Mouse (Mus musculus) gastrocnemius, adult 18-20 months (tissue): ENCODE results near the gene Kdm6b. TPM values are rescaled to one million over a fixed set of nuclear protein-coding genes. Genes with fewer than 3 reads are reported as not detected.
A peak's percentile ranks its signal among the peaks of the same experiment; 100 is the strongest.

ENCODE experiments used
- DNase-seq: peaks from one replicate; pipeline ENCODE4 v3.0.0; 2021; ENCODE audit warnings: low spot score
- total RNA-seq, 2 experiments: library from RNA; stranded (reverse); gene quantifications; 2 replicates each; pipeline ENCODE4 v1.2.3; 2021

Kdm6b gene
- total RNA-seq, 2 experiments from 2014 or later = 19.6 to 22.0 TPM

DNA sequence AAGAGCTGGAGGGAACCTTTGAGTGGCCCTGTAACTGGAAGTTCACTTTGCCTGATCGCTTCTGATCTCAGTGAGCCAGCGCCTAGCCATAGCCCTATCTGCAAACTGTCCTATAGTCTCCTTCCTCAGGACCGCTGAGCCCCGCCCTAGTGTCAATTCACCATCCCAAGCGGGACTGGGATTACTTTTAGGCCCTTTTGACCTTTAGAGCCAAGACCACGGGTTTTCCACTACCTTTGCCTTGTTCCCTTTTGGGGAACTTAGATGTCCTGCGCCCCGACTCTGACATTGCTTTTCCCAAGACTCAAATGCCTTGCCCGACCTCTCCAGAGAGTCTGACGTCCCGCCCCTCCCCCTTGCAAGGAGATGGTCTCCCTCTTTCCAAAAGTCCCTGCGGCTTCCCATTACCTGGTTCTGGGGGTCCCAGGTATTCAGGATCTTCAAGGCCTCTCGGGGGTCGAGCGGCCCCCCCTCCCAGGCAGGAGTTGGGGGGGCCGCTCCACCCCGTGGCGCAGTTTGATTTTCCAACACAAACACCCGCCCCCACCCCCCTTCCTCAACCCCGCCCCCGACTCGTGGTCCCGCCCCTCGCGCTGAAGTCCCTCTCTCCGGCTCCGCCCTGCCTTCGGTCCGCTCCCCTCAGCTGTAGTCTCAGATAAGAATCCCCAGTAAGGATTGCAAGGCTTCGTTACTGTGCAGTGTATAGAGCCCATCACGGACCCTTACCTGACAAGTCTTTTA is 6.5 kb upstream of the Kdm6b start:
- DNase-seq = peak; percentile 64

DNA sequence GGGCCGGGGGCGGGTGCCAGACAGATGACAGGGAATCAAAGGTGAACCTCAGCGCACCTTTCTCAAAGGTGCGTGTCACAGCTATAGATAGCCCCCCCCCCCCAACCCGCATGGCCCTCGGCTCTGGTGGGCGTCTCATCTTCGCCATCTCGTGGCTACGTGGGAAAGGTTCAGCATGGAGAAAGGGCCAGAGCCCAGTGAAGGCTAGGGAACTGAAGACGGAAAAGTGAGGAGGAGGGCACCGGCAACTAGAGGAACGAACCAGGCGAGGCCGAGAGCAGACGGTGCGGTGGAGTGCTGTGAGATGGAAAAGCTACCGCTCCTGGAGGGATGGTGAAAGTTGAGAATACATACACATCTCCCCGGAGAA is 6.0 kb upstream of the Kdm6b start:
- DNase-seq = peak; percentile 54

DNA sequence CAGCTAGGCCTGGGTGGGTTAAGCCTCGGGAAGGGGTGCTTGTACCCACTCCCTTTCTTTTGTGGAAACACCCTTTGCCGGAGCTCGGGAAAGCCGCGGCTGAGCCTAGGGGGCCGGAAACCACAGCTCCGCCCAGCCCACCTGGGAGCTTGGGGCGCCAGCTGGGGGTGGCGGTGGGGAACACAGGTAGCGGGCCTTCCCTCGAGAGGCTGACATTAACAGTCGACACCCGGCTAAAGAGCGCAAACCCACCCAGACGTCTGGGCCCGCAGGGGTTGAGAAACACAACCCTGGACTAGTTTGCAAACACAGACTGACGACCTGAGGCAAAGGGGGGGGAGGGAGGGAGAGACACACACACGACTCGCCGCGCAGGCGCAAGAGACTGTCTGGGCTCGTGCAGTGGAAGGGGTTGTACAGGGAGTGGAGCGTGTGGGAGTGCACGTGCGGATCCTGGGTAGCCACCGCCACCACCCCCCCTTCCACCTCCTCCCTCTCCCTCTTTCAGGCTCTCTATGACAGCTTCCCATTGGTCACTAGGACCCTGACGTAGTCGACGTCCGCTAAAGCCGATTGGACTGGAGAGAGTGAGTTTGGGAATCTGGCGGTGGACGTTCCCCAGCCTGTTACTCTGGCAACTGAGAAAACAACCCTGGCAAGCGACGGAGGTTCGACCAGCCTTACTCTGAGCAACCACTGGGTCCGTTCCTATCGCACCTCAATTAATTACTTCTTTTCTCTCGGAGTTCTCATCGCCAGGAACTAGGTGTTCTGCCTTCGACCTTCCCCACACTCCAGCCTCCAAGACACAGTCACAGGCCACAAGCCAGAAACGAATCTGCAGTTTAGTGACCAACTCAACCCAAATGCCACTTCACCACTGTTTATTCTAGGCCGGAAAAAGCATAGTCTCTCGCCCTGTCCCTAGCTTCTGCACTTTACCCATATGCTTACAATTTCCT is 5.3 kb upstream of the Kdm6b start:
- DNase-seq = peak; percentile 93

DNA sequence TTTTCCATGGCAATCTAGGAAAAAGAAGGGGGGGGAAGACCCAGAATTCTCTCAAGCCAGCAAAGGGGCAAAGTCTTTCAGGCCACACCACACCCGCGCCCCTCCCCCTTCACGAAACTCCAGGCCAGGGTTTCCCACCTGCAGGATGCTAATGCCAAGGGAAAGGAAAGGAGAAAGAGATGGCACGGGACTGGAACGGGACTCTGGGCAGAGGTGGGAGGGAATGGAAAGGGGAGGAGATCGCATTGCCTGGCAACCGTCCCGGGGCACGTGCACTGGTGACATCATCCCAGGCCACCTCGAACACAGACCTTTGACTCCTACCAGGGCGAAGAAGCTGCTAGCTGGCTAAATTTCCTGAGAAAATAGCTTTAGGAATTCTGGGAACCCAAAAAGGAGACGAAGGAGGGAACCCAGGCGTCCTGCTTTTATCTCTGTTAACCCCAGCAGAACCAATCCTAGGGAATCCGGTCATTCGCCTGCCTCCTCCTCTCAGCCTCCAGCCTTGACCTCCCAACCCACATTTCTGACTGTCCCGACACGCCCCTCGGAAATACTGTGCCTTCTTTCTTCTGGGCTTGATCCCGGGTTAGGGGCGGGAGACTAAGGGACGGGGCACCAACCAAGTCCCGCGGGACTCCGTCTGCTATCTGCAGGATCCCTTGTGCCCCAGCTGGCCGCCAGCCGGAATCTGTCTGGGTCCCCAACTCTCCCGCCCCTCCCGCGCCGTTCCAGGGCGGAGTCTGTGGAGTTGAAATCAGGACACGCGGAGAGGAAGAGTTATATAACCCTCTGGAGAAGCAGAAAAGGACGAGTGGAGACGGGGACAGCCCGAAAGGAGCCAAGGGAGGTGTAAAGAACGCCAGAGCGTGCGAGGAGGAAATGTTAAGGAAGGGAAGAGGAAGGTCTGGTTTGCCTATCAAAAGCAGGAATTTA is 4.2 kb upstream of the Kdm6b start:
- DNase-seq = peak; percentile 94

DNA sequence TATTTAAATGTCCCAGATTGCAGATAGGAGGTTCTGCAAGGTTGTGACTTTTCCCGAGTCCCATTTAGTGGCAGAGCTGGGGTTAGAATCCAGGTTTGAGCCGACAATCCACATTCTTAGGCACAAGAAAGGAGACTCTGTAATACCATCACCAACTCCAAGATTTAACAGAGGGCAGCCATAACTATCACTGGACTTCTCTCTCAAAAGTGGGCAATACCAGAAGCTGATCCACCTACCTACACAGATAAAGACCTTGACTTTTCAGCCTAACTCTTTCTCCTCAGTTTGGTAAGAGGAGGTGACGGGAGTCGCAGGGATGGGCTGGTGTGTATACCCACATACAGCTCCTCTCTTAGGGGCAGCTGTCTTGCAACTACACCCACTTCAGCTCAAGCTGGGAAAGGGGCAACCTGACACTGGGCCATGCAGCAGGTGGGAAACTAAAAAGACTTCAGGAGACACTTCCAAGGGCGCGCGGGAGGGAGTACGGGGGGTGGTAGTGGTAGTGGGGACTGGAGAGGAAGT is 3.5 kb upstream of the Kdm6b start:
- DNase-seq = no peak

DNA sequence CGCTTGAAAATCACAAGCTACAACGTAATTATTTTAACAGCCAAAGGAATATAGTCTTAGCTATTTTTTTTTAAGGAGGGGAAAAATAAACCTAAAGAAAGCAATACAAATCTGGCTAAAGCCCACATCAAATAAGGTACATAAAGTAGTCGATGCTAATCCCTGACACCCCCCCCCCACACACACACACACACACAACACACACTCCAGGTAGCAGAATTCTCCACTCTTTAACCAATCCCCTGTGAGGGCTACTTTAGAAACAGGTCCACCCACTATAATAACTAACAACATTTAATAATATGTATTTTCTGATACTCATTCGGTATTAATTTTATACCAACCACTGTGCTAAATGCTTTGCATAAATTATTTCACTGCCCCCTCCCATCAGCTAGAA is 3.0 kb upstream of the Kdm6b start:
- DNase-seq = no peak

DNA sequence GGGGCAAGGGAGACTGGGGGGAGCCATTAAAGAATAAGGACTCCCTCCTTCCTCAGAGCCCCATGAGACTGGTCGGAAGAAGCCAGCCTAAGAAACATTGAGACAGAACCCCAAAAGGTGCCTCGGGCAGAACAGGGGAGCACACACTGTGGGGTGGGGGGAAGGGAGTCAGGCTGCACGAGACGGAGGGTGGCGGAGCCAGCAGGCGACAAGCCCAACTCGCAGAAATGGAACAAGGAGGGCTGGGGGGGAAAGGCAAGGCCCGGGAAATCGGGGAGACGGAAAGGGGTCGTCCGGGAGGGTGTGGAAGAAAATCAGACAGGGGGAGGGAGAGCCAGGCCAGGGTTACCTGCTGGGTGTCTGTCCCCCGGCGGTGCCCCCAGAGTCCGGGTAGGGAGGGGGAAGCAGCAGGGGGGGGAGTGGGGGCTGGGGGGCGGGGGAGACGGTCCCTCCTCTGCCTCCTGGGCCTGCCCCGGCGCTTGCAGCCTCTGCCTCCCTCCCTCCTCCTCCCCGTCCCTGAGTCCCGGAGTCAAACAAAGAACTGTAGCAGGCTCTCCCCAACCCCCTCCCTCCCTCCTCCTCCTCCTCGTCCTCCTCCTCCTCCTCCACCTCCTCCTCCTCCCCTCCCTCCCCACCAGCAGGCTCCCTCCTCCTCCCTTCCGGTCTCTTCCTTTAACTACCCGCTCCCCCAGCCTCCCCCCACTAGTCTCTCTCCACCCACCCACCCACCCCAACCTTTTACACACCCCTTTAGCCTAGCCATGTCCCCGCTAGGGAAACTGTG is 2.4 kb upstream of the Kdm6b start:
- DNase-seq = no peak

DNA sequence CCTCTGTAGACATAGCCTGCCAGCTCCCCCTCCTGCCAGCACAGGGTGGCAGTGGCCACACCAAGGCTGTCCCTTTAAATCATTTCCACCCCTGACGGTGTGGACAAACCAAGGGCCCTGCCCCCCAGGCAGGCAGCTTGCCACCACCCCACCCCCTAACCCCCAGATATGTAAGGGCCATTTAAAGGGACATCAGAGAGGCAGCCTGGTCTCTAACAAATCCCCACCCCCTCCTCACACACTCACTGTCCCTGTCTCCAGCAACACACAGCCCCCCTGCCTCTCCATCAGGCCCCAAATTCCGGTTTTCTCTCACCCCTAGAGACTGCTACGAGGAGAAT is 1.8 kb upstream of the Kdm6b start:
- DNase-seq = peak; percentile 75

DNA sequence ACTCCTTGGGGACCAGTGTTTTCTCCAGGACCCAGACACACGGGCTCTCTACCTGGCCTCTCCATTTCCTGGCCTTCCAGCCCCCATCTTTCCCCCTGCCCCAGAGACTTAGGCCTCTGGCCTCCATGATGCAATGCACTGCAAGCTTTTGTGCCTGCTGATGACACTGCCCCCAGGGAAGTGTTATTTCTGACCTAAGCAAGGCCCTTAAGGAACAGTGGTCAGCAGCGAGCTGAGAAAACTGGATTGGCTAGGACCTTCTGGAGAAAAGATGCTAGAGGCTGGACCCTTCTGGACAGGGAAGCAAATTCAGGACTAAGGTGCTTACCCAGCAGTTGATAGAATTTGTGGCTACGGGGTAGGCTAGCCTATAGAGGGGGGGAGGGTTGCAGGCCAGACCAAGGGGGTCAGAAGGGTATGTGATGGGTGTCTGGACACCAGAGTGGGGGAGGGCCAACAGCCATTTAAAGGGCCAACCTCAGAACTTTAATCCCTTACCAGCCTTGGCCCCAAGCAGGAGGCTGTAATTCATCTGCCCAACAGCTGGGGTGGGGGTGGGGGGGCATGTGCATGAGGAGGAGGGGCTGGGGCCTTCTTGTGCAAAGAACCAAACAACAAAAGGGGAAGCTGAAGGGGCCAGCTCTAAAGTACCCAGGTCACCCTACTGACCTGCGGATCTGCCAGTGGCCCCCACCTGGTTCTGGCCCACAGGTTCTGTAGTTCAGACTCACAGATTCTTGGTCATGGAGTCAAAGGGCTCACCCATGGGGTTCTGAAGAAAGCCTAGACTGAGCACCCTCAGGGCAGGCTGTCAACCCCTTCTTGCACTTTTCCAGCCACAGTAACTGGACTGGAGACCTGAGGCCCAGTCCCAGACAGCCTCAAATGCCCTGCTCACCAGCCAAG is 1.2 kb upstream of the Kdm6b start:
- no peak for DNase-seq

DNA sequence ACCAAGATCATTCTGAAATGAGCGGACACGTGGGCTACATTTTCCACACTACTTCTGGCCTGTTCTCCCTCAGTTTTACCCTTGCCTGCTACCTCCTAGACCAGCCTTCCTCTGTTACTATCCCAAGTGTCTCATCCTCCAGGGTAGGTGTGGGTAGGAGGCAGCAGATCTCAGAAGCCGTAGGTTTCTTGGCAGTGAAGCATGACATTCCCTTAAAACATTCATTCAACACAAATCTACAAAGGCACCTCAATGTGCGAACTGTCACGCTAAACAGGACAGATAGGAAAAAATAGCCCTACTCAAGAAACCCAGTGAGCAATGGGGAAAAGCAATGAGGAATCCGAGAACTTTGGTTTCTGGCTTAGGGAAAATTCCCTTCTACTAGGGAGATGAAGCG is 927 bp downstream of the Kdm6b start:
- peak; percentile 1 for DNase-seq

DNA sequence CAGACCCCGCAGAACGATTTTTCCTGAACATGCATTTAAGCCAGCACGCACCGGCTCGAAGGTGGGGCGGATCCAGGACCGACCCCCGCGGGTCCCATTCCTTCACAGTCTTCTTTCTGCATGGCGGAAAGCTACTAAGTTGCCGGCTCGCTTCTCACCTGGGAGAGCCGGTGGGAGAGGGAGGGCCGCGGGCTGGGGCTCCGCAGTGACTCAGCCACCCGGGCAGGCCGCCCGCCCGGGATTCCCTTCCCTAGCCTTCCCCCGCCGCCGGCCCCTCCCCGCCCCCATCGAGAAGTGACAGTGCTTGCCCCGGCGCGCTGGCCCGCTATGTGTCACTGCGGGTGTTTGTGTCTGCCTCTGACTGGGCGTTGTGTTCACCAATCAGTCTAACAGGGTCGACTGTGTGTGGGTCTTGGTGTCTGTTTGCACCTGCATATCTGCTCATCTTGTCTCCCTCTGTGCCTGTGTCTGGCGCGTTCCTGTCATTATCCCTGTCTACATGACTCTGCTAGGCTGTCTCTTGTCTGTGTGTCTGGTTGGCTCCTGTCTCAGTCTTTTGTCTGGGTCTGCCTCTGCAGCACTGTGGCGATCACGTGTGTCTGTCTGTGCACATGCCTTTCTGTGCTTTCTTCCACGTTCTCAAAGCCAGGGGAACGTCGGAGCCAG is 1.8 kb downstream of the Kdm6b start:
- peak; percentile 80 for DNase-seq

DNA sequence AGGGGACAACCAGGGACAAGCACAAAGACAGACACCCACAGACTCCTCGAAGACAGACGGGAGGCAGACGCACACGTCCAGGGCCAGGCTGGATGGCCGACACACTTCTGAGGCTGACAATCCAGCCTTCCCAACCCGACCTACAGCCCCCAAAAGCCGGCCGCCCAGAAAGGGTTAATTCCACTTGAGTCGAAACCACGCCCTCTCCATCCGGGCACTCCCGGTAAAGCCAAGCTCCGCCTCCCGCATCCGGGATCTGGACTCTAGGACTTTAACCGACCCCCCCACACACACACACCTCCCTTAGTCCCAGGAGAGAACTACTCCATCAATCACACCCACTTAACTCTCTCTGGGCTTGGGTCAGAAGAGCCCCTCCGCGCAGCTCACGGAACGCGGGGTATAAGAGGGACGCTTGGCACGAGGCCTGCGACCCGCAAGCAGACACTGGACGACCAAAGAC is 2.4 kb downstream of the Kdm6b start:
- DNase-seq = peak; percentile 95

DNA sequence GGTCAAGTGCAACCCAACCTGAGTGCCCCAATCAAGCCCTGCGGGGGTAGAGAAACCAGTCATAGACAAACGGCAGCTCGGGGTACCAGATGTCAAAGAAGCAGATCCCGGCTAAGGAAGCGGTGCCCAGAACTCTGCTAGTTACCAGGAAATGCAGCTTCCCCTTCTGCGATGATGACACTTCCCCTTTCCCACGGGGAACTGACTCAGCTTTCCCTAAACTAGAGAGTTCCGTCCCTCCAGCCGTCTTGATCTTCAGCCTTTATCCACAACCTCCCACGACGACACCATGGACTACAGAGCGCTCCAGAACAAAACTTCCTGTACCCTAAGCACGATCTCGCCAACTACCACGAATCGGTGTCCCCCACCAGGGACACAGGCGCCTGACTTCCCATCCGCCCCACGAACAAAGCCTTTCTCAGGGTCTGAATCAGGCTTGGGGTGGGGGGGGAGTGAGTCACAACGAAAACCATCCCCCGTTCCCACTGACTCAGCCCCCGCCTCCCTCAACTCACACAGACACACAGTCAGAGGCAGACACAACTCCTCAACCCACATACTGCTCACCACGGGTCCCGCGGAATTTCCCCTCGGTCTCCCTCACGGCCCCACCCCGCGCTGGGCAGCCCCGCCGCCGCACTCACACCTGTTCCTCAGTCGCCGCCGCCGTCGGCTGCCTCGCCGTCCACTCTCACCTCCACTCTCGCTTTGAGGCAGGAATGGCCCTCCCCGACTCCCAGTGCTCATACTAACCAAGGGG is 3.0 kb downstream of the Kdm6b start:
- DNase-seq = peak; percentile 66

DNA sequence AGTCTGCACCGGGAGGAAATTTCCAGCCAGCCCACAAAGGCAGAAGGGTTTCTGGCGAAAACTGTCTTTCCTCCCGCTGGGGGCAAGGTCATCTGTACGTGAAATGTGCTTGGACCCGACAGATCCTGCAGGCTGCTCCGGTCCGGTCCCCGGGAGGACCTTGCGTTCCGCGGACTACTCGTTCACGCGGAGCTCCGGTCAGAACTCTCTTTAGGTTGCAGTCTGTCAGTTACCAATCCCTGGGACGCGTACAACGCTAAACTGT is 3.5 kb downstream of the Kdm6b start:
- no peak for DNase-seq

DNA sequence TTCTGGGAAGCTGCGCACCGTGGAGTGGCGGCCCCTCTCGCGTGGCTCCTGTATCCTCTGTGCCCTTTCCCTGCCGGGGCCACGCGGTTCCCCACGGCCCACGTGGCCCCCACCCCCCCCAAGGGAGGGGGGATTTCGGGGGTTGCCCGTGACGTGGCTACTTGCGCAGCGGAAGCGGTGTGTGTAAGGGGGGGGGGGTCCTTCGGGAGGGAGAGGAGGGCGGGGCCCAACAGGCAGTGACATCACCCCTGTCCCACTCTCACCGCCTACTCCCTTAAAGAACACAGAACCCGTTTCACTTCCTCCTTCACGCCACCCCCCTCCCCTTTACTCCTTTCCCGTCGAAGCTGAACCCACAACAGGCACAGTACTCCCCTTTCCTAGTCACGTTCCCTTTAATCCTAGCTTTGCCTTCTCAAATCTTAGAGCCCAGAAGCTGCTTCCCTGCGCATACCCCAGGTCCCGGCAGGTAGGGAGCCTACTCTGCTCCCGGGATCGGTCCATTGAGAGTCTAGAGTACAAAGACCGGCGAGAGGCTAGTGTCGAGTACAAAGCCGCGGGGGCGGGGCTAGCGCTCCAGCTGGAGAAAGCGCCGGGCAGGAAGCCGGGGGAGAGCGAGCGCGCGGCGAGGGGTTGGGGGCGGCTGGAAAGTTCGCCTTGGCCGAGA is 4.0 kb downstream of the Kdm6b start:
- DNase-seq = peak; percentile 64

DNA sequence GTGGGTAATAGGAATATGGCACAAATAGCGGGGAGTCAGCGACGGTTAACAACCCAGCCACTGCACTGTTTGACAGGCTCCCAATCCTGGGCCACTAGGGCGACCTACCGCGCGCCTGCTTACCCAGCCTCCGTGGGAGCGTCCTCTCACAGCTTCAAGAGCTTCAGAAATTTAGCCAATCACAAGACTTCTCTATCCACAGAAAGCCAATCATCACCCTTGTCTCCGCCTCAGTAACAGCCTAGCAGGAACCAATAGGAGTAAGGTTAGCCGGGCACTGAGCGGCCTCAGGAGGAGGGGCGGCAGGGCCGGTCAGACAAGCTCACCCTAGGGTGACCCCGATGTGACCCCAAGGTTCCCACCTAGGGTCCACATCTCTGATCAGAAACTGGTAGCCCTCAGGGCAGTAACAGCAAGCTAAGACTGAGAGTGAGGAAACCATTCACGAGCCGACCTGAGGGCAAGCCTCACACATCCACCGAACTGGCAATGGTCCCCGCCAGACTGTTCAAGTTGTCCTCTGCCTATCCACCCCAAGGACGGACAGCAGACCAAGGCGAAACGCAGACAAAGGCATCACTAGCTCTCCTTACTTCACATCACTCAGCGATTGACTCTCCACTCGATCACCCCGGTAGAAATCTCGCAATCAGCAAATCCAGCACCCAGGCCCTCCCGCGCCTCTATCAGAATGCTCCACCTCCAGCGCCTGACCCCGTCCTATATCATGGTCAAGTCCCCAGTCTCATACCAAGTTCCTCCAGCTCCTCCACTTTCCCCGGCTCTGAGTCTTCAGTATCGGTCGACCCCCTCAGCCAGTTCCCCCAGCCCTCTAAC is 4.7 kb downstream of the Kdm6b start:
- peak; percentile 87 for DNase-seq

DNA sequence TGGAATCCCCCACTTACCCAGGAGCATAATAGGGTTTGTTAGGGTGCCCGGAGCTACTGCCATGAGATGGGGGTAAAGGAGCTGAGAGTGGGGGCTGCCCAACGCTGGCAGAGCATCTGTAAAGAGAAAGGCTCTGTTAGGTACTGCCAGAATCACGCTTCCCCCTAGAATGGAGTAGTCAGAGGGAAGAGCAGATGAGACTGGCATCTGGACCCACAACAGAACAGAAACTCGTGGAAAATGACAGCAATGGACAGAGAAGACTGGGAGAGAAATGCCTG is 5.8 kb downstream of the Kdm6b start:
- DNase-seq = no peak
